Mouse (Mus musculus) hindbrain, embryonic 12.5 days (tissue): ENCODE results near the gene Gm36864. TPM values are rescaled to one million over a fixed set of nuclear protein-coding genes. Genes with fewer than 3 reads are reported as not detected.
"Not testable (repeated sequence)": the region's sequence is repeated elsewhere in the genome, so short reads cannot be mapped to it uniquely, and the experiment has no call there.

Experiments used
- ATAC-seq: fragments of 200-750 bp; cut with Nextera tagmentation; 2 replicates; pipeline ENCODE4 v1.8.0; 2017; ENCODE audit warnings: moderate TSS enrichment; ENCODE audit not compliant: low FRiP score
- H3K27ac ChIP-seq: fragments of 300-500 bp; sonication (generic); 2 replicates; pipeline ENCODE4 v1.5.1; 2016; ENCODE audit warnings: mild to moderate bottlenecking
- H3K27me3 ChIP-seq: fragments of 300-500 bp; sonication (generic); 2 replicates; pipeline ENCODE4 v1.6.1; 2016; ENCODE audit warnings: mild to moderate bottlenecking
- H3K36me3 ChIP-seq: fragments of 300-500 bp; sonication (generic); 2 replicates; pipeline ENCODE4 v1.6.1; 2016; ENCODE audit warnings: mild to moderate bottlenecking
- H3K4me1 ChIP-seq: fragments of 300-500 bp; sonication (generic); 2 replicates; pipeline ENCODE4 v1.6.1; 2016
- H3K4me2 ChIP-seq: fragments of 300-500 bp; sonication (generic); replicated peaks from 2 replicates; pipeline ENCODE4 v1.6.1; 2016; ENCODE audit warnings: mild to moderate bottlenecking
- H3K4me3 ChIP-seq: fragments of 300-500 bp; sonication (generic); 2 replicates; pipeline ENCODE4 v1.5.1; 2016; ENCODE audit warnings: mild to moderate bottlenecking
- H3K9ac ChIP-seq: fragments of 300-500 bp; sonication (generic); 2 replicates; pipeline ENCODE4 v1.6.1; 2016; ENCODE audit warnings: mild to moderate bottlenecking, moderate library complexity
- H3K9me3 ChIP-seq: fragments of 300-500 bp; sonication (generic); replicated peaks from 2 replicates; pipeline ENCODE4 v1.6.1; 2016; ENCODE audit warnings: mild to moderate bottlenecking
- WGBS: fragments of 180-500 bp; shearing (Covaris S2); methylation state at CpG from one replicate; pipeline ENCODE4 v1.1.7; 2016; 5-methylcytosine and 5-hydroxymethylcytosine counted together
- polyA plus RNA-seq: library from polyadenylated mRNA; unstranded; fragments of >200 nt; fragmentation: Nextera tagmentation; extraction: Ambion mirVana; gene quantifications from 2 replicates; pipeline ENCODE4 v1.2.1, GENCODE M21; 2016

Gene Gm36864
- polyA plus RNA-seq, 1 experiment from 2014 or later: not detected

GRCm38 (mm10) chr7:44241163-44241562 lies 5.2 kb downstream of the Gm36864 start:
- WGBS: 66% methylated on average over 2 of the region's 2 CpGs
- H3K27me3 ChIP-seq: no peaks in the 10 kb centered on the region
- no peak for ATAC-seq
- peaks cover 5% of the 10 kb centered on the region for H3K4me1 ChIP-seq
- H3K4me2 ChIP-seq: no peak overlapping the region
- 0 out of 2 replicates have a peak, but pooled peaks cover 2% of the 10 kb centered on the region for H3K9me3 ChIP-seq
- H3K9ac ChIP-seq: no peak overlapping the region
- no peak overlapping the region for H3K27ac ChIP-seq
- H3K36me3 ChIP-seq: no peaks in the 10 kb centered on the region
- H3K4me3 ChIP-seq: no peak overlapping the region

- Histone ChIP-seq H3K4me1 (peaks cover 20% of the 10 kb centered on the region), H3K9me3 (0 out of 2 replicates have a peak, but pooled peaks cover 2% of the 10 kb centered on the region), H3K27ac (no peak overlapping the region), H3K4me2 (no peak overlapping the region), H3K36me3 (peaks cover 7% of the 10 kb centered on the region), H3K4me3 (no peak overlapping the region), H3K9ac (no peak overlapping the region), H3K27me3 (no peaks in the 10 kb centered on the region)
- 40% methylated on average over 1 of the region's 1 CpGs for WGBS
- no peak for ATAC-seq
Observed at GRCm38 (mm10) chr7:44244080-44244479, 8.1 kb downstream of the Gm36864 start.

- H3K36me3 ChIP-seq: peaks cover 29% of the 10 kb centered on the region
- 0 out of 2 replicates have a peak, but pooled peaks cover 2% of the 10 kb centered on the region for H3K9me3 ChIP-seq
- H3K4me3 ChIP-seq: peak within 1 kb of the TSS; percentile 88
- H3K9ac ChIP-seq: peak within 1 kb of the TSS; percentile 92
- H3K27ac ChIP-seq: peak within 1 kb of the TSS; percentile 92
- peak within 1 kb of the TSS; percentile 78 for H3K4me2 ChIP-seq
- peaks cover 26% of the 10 kb centered on the region for H3K4me1 ChIP-seq
- ATAC-seq: peak; percentile 87
- H3K27me3 ChIP-seq: no peaks in the 10 kb centered on the region
- under 1% methylated on average over 62 of the region's 62 CpGs for WGBS
Observed at GRCm38 (mm10) chr7:44246055-44246983, 10.3 kb downstream of the Gm36864 start, which contains the start of the genes 1700028J19Rik and 2410002F23Rik. Gene 1700028J19Rik (minus strand): TSS chr7:44246695. Gene 2410002F23Rik (plus strand): TSS chr7:44246722.

GRCm38 (mm10) chr7:44246984-44247470 lies 11.1 kb downstream of the Gm36864 start:
- H3K9ac ChIP-seq: peak overlapping the region; percentile 92
- 0% methylated on average over 23 of the region's 23 CpGs for WGBS
- peak overlapping the region; percentile 88 for H3K4me3 ChIP-seq
- peaks cover 33% of the 10 kb centered on the region for H3K36me3 ChIP-seq
- no peaks in the 10 kb centered on the region for H3K27me3 ChIP-seq
- H3K27ac ChIP-seq: peak overlapping the region; percentile 92
- peak overlapping the region; percentile 78 for H3K4me2 ChIP-seq
- ATAC-seq: peak; percentile 32; the same call in 1 of the 2 replicates
- H3K9me3 ChIP-seq: 0 out of 2 replicates have a peak, but pooled peaks cover 2% of the 10 kb centered on the region
- peaks cover 26% of the 10 kb centered on the region for H3K4me1 ChIP-seq

- H3K27ac ChIP-seq: no peak overlapping the region
- WGBS: 96% methylated on average over 2 of the region's 2 CpGs
- peak overlapping the region; percentile 92 for H3K9ac ChIP-seq
- H3K4me3 ChIP-seq: peak overlapping the region; percentile 88
- H3K27me3 ChIP-seq: no peaks in the 10 kb centered on the region
- peaks cover 43% of the 10 kb centered on the region for H3K36me3 ChIP-seq
- no peak for ATAC-seq
- H3K9me3 ChIP-seq: 0 out of 2 replicates have a peak, but pooled peaks cover 2% of the 10 kb centered on the region
- H3K4me1 ChIP-seq: peaks cover 26% of the 10 kb centered on the region
- peak overlapping the region; percentile 78 for H3K4me2 ChIP-seq
Observed at GRCm38 (mm10) chr7:44247971-44248370, 12.0 kb downstream of the Gm36864 start.

- Histone ChIP-seq H3K4me1 (peaks cover 26% of the 10 kb centered on the region), H3K27me3 (no peaks in the 10 kb centered on the region), H3K9me3 (no peaks in the 10 kb centered on the region), H3K36me3 (peaks cover 53% of the 10 kb centered on the region), H3K4me2 (no peak overlapping the region), H3K27ac (no peak overlapping the region), H3K4me3 (no peak overlapping the region), H3K9ac (no peak overlapping the region)
- ATAC-seq: no peak
- 90% methylated on average over 4 of the region's 4 CpGs for WGBS
Observed at GRCm38 (mm10) chr7:44249248-44249647, 13.3 kb downstream of the Gm36864 start.

- peaks cover 59% of the 10 kb centered on the region for H3K36me3 ChIP-seq
- not testable (repeated sequence) for H3K9me3 ChIP-seq, H3K27me3 ChIP-seq, H3K9ac ChIP-seq, ATAC-seq, H3K4me2 ChIP-seq, H3K27ac ChIP-seq, H3K4me3 ChIP-seq
- H3K4me1 ChIP-seq: peaks cover 21% of the 10 kb centered on the region
- WGBS: 90% methylated on average over 17 of the region's 17 CpGs
Observed at GRCm38 (mm10) chr7:44250732-44251275, 14.8 kb downstream of the Gm36864 start.

- H3K27ac ChIP-seq: no peak overlapping the region
- no peak overlapping the region for H3K4me3 ChIP-seq
- ATAC-seq: 0 out of 2 replicates have a peak, but pooled peaks have one; percentile 14
- H3K4me2 ChIP-seq: no peak overlapping the region
- no peaks in the 10 kb centered on the region for H3K27me3 ChIP-seq
- no peak overlapping the region for H3K9ac ChIP-seq
- no peaks in the 10 kb centered on the region for H3K9me3 ChIP-seq
- H3K4me1 ChIP-seq: peaks cover 14% of the 10 kb centered on the region
- H3K36me3 ChIP-seq: peaks cover 59% of the 10 kb centered on the region
- WGBS: 60% methylated on average over 15 of the region's 15 CpGs
Observed at GRCm38 (mm10) chr7:44253023-44253616, 17.1 kb downstream of the Gm36864 start.

- peaks cover 43% of the 10 kb centered on the region for H3K36me3 ChIP-seq
- ATAC-seq: no peak
- H3K27me3 ChIP-seq: no peaks in the 10 kb centered on the region
- H3K9me3 ChIP-seq: no peaks in the 10 kb centered on the region
- H3K4me3 ChIP-seq: no peak overlapping the region
- no peak overlapping the region for H3K27ac ChIP-seq
- no peak overlapping the region for H3K9ac ChIP-seq
- WGBS: 92% methylated on average over 6 of the region's 6 CpGs
- no peak overlapping the region for H3K4me2 ChIP-seq
- no peaks in the 10 kb centered on the region for H3K4me1 ChIP-seq
Observed at GRCm38 (mm10) chr7:44254930-44255329, 19.0 kb downstream of the Gm36864 start.

GRCm38 (mm10) chr7:44257278-44257677 lies 21.3 kb downstream of the Gm36864 start, which contains the start of gene Acp4:
Gene Acp4 (minus strand): TSS chr7:44257378.
- H3K4me2 ChIP-seq: no peak within 1 kb of the TSS
- H3K27ac ChIP-seq: no peak within 1 kb of the TSS
- H3K36me3 ChIP-seq: peaks cover 23% of the 10 kb centered on the region
- H3K9me3 ChIP-seq: no peaks in the 10 kb centered on the region
- no peak within 1 kb of the TSS for H3K9ac ChIP-seq
- 80% methylated on average over 4 of the region's 4 CpGs for WGBS
- H3K27me3 ChIP-seq: peaks cover 14% of the 10 kb centered on the region
- no peaks in the 10 kb centered on the region for H3K4me1 ChIP-seq
- no peak for ATAC-seq
- no peak within 1 kb of the TSS for H3K4me3 ChIP-seq

- ATAC-seq: no peak
- peaks cover 5% of the 10 kb centered on the region; the same call in 1 of the 2 replicates for H3K4me1 ChIP-seq
- no peak overlapping the region for H3K4me3 ChIP-seq
- H3K4me2 ChIP-seq: no peak overlapping the region
- H3K9ac ChIP-seq: no peak overlapping the region
- 80% methylated on average over 6 of the region's 6 CpGs for WGBS
- no peak overlapping the region for H3K27ac ChIP-seq
- H3K9me3 ChIP-seq: no peaks in the 10 kb centered on the region
- peaks cover 19% of the 10 kb centered on the region for H3K27me3 ChIP-seq
- no peaks in the 10 kb centered on the region for H3K36me3 ChIP-seq
Observed at GRCm38 (mm10) chr7:44260410-44260809, 24.4 kb downstream of the Gm36864 start.

GRCm38 (mm10) chr7:44261147-44261546 lies 25.2 kb downstream of the Gm36864 start, which contains the start of gene Gm15517:
Gene Gm15517 (plus strand): TSS chr7:44261447.
- WGBS: 54% methylated on average over 5 of the region's 5 CpGs

More at GRCm38 (mm10) chr7:44261147-44261546, 25.2 kb downstream of the Gm36864 start, which contains the start of gene Gm15517:
- no peaks in the 10 kb centered on the region for H3K9me3 ChIP-seq
- no peaks in the 10 kb centered on the region for H3K36me3 ChIP-seq
- no peak within 1 kb of the TSS for H3K4me2 ChIP-seq
- peaks cover 5% of the 10 kb centered on the region; the same call in 1 of the 2 replicates for H3K4me1 ChIP-seq
- 0 out of 2 replicates have a peak, but pooled peaks have one; percentile 5 for ATAC-seq
- no peak within 1 kb of the TSS for H3K27ac ChIP-seq
- peaks cover 19% of the 10 kb centered on the region for H3K27me3 ChIP-seq
- H3K9ac ChIP-seq: no peak within 1 kb of the TSS
- H3K4me3 ChIP-seq: no peak within 1 kb of the TSS
